Mouse (Mus musculus): ENCODE data around the gene Glce. TPM values are rescaled to one million over a fixed set of nuclear protein-coding genes. Genes with fewer than 3 reads are reported as not detected.
A peak's percentile ranks its signal among the peaks of the same experiment; 100 is the strongest.

The Glce gene
- total RNA-seq (2021) = 10 to 100 TPM; 24.4 to 25.0 TPM
- long read RNA-seq, full-length matches to known transcripts = 10 of 14 reads
- long read RNA-seq, partial matches to known transcripts = 0 of 14 reads
- long read RNA-seq, other reads (novel, unspliced or antisense) = 4 of 14 reads

- DNase-seq (ENCODE audit: low spot score in 2 of 2) = peak; percentile 99
Measured at GRCm38 (mm10) chr9:62122508-62123215, at the start of gene Glce. TSS of gene Glce (minus strand) at chr9:62122655.

- DNase-seq (ENCODE audit: low spot score in 2 of 2) = no peak
Measured at GRCm38 (mm10) chr9:62172239-62172638, 49.8 kb upstream of the Glce start.

GRCm38 (mm10) chr9:62170921-62171320 is 48.5 kb upstream of the Glce start:
- no peak for DNase-seq (ENCODE audit: low spot score in 2 of 2)

GRCm38 (mm10) chr9:62166621-62167020 is 44.2 kb upstream of the Glce start:
- no peak for DNase-seq (ENCODE audit: low spot score in 2 of 2)

GRCm38 (mm10) chr9:62166186-62166585 is 43.7 kb upstream of the Glce start:
- DNase-seq (ENCODE audit: low spot score in 2 of 2) = no peak

- no peak for DNase-seq (ENCODE audit: low spot score in 2 of 2)
Measured at GRCm38 (mm10) chr9:62162889-62163291, 40.4 kb upstream of the Glce start.

- no peak for DNase-seq (ENCODE audit: low spot score in 2 of 2)
Measured at GRCm38 (mm10) chr9:62160788-62161187, 38.3 kb upstream of the Glce start.

- DNase-seq (ENCODE audit: low spot score in 2 of 2) = no peak
Measured at GRCm38 (mm10) chr9:62158746-62159145, 36.3 kb upstream of the Glce start.

- no peak for DNase-seq (ENCODE audit: low spot score in 2 of 2)
Measured at GRCm38 (mm10) chr9:62155821-62156220, 33.4 kb upstream of the Glce start.

- DNase-seq (ENCODE audit: low spot score in 2 of 2) = no peak
Measured at GRCm38 (mm10) chr9:62155400-62155799, 32.9 kb upstream of the Glce start.

- no peak for DNase-seq (ENCODE audit: low spot score in 2 of 2)
Measured at GRCm38 (mm10) chr9:62154956-62155355, 32.5 kb upstream of the Glce start.

GRCm38 (mm10) chr9:62154551-62154950 is 32.1 kb upstream of the Glce start:
- no peak for DNase-seq (ENCODE audit: low spot score in 2 of 2)

GRCm38 (mm10) chr9:62153263-62153662 is 30.8 kb upstream of the Glce start:
- peak; percentile 44 to 54 for DNase-seq (ENCODE audit: low spot score in 2 of 2)

GRCm38 (mm10) chr9:62152506-62152905 is 30.1 kb upstream of the Glce start:
- no peak for DNase-seq (ENCODE audit: low spot score in 2 of 2)

GRCm38 (mm10) chr9:62145198-62145597 is 22.7 kb upstream of the Glce start:
- DNase-seq (ENCODE audit: low spot score in 2 of 2) = no peak

GRCm38 (mm10) chr9:62143428-62143827 is 21.0 kb upstream of the Glce start:
- DNase-seq (ENCODE audit: low spot score in 2 of 2) = no peak

GRCm38 (mm10) chr9:62139027-62139426 is 16.6 kb upstream of the Glce start:
- no peak for DNase-seq (ENCODE audit: low spot score in 2 of 2)

- peak; percentile 37 to 49 for DNase-seq (ENCODE audit: low spot score in 2 of 2)
Measured at GRCm38 (mm10) chr9:62137259-62137658, 14.8 kb upstream of the Glce start.

- no peak for DNase-seq (ENCODE audit: low spot score in 2 of 2)
Measured at GRCm38 (mm10) chr9:62132005-62132782, 9.7 kb upstream of the Glce start.

- no peak for DNase-seq (ENCODE audit: low spot score in 2 of 2)
Measured at GRCm38 (mm10) chr9:62130746-62131145, 8.3 kb upstream of the Glce start.

GRCm38 (mm10) chr9:62128056-62128455 is 5.6 kb upstream of the Glce start:
- DNase-seq (ENCODE audit: low spot score in 2 of 2) = no peak

- DNase-seq (ENCODE audit: low spot score in 2 of 2) = peak; percentile 36 to 37
Measured at GRCm38 (mm10) chr9:62125986-62126575, 3.6 kb upstream of the Glce start.
